Mouse (Mus musculus): ENCODE data around the gene Gm20388. TPM values are rescaled to one million over a fixed set of nuclear protein-coding genes. Genes with fewer than 3 reads are reported as not detected.

Gene Gm20388
- total RNA-seq, 1 experiment from 2014 or later, result 10.0 TPM

DNA sequence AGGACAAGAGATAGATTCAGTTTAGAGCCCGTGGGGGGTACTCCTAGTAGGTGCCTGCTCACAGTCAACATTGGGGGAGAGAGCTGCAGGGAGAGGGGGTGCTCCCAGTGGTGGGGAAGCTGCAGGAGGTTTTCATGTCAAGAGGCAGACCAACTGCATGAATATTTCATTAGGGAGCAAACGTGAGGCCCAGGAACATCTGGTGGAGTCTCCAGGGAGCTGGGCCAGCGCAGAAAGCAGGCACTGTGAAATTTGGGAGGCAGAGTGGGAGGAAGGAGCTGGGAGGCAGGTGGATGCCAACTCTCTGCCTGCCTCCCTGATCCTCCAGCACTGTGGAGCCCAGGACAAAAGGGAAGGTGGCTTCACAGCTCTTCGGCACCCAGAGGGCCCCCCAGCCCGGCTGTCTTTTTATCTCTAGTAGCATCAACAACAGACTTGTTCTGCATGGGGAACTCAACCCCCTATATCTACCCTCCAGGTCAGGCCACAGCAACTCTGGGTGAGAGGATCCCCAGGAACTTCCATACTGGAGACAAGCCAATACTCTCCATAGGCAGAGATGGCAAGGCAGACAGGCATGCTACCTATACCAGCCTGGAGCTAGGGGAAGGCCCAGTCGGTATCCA lies 2838.8 kb downstream of the Gm20388 start:
- ATAC-seq (replicated peaks; ENCODE audit: insufficient number of reproducible peaks, low FRiP score, low TSS enrichment, poor library complexity, severe bottlenecking), result no peak

- no peak for ATAC-seq (replicated peaks; ENCODE audit: insufficient number of reproducible peaks, low FRiP score, low TSS enrichment, poor library complexity, severe bottlenecking)
Observed at GRCm38 (mm10) chr8:122751342-122751741, 2840.7 kb downstream of the Gm20388 start.

- ATAC-seq (replicated peaks; ENCODE audit: insufficient number of reproducible peaks, low FRiP score, low TSS enrichment, poor library complexity, severe bottlenecking), result no peak
Observed at GRCm38 (mm10) chr8:122752111-122752721, 2841.6 kb downstream of the Gm20388 start.

GRCm38 (mm10) chr8:122758597-122758996 lies 2848.0 kb downstream of the Gm20388 start:
- ATAC-seq (replicated peaks; ENCODE audit: insufficient number of reproducible peaks, low FRiP score, low TSS enrichment, poor library complexity, severe bottlenecking), result no peak

DNA sequence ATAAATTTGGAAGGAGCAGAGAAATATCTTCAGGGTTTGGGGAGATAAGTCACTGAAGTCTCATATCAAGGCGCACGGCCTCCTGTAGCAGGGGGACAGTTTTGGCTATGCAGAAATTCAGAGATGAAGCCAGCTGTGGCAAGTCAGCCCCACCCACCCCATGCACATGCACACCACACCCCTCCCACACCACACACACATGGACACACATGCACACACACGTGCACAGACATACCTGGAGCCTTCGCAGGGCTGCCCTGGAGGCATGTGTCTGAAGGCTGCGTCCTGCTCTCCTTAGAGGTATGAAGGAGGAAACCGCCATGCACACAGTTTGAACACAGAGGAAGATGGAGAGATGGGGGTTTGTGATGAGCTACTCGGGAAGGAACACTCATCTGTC lies 2849.5 kb downstream of the Gm20388 start:
- no peak for ATAC-seq (replicated peaks; ENCODE audit: insufficient number of reproducible peaks, low FRiP score, low TSS enrichment, poor library complexity, severe bottlenecking)

- ATAC-seq (replicated peaks; ENCODE audit: insufficient number of reproducible peaks, low FRiP score, low TSS enrichment, poor library complexity, severe bottlenecking), result no peak
Observed at GRCm38 (mm10) chr8:122761109-122761508, 2850.5 kb downstream of the Gm20388 start.

- peak; percentile 72 for ATAC-seq (replicated peaks; ENCODE audit: insufficient number of reproducible peaks, low FRiP score, low TSS enrichment, poor library complexity, severe bottlenecking)
Observed at GRCm38 (mm10) chr8:122762731-122763266, 2852.2 kb downstream of the Gm20388 start.

DNA sequence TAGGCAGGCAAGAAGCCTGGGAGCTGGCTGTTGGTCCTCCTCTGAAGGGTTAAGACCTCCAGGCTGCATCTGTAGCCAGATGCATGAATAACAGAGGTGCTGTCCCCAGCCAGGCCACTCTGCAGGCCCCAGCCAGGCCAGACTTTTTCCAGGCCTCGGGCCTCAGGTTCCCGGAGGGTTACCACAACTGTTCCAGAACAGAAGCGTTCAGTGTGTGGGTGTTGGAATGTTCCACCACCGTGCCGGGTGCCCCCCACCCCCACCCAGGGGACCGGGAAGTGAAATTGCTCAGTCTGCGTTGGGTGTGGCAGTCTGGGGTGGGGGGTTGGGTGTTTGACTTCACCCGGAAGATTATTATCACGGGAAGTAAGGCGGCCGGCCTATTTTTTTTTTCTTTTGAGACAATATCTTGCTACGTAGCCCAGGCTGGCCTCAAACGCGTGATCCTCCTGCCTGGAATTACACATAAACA lies 2852.7 kb downstream of the Gm20388 start:
- peak; percentile 38; the same call in 1 of the 2 replicates for ATAC-seq (replicated peaks; ENCODE audit: insufficient number of reproducible peaks, low FRiP score, low TSS enrichment, poor library complexity, severe bottlenecking)

- ATAC-seq (replicated peaks; ENCODE audit: insufficient number of reproducible peaks, low FRiP score, low TSS enrichment, poor library complexity, severe bottlenecking), result no peak
Observed at GRCm38 (mm10) chr8:122764790-122765474, 2854.3 kb downstream of the Gm20388 start.

DNA sequence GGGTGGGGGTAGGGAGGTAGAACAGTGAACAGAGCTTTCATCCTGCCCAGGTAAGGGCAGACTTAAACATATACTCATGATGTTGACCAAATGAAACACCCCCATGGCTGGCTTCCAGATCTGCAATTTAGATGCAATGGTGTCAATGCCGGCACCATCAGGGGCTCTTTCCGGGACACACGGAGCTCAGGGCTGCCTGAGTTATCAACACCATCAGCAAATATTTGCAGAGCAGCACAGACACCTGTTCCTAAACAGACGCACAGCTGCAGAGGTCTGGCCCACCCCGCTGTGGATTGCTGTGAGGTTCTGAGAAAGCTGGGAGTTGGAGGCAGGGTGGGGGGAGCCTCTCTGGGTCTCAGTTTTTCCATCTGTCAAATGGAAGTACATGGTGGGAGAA lies 2855.5 kb downstream of the Gm20388 start:
- no peak for ATAC-seq (replicated peaks; ENCODE audit: insufficient number of reproducible peaks, low FRiP score, low TSS enrichment, poor library complexity, severe bottlenecking)

DNA sequence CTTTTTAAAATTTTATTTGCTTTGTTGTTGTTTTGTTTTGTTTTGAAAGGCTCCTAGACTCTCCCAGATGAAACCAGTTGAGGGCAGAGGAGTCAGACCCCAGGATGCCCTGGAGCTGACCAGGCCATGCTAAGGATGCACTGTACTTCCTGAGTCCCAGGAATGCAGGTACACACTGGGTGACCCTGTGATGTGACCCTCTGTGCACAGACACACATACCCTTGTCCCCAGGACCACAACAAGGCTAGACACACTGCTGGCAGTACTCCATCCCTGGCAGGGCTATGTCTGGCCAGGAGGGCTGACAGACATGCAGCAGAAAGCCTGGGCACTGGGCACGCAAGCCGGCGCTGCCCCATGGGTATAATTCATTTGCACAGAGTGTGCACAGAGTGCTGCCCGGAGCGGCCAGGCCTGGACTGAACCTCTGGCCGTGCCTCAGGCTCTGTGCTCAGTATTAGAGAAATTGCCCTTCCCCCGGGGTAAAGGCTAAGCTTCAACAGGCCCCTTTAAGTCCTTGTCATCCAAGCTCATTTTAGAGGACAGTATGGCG lies 2856.1 kb downstream of the Gm20388 start:
- ATAC-seq (replicated peaks; ENCODE audit: insufficient number of reproducible peaks, low FRiP score, low TSS enrichment, poor library complexity, severe bottlenecking), result no peak

DNA sequence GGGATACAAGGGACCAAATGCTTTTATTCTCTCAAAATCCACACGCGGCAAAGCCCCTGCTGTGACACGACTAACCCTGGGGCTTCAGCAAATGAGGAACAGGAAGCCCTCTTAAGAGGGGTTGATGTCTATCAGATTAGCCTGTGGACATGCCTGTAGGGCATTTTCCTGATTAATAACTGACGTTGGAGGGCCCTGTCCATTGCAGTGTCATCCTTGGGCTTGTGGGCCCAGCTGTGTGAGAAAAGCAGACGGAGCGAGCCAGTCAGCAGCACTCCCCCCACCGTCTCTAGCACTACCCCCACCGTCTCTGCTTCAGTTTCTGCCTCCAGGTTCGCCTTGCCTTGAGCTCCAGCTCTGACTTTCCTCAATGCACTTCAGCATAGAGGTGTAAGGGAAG lies 2856.6 kb downstream of the Gm20388 start:
- no peak for ATAC-seq (replicated peaks; ENCODE audit: insufficient number of reproducible peaks, low FRiP score, low TSS enrichment, poor library complexity, severe bottlenecking)

GRCm38 (mm10) chr8:122769251-122770058 lies 2858.8 kb downstream of the Gm20388 start:
- no peak for ATAC-seq (replicated peaks; ENCODE audit: insufficient number of reproducible peaks, low FRiP score, low TSS enrichment, poor library complexity, severe bottlenecking)

DNA sequence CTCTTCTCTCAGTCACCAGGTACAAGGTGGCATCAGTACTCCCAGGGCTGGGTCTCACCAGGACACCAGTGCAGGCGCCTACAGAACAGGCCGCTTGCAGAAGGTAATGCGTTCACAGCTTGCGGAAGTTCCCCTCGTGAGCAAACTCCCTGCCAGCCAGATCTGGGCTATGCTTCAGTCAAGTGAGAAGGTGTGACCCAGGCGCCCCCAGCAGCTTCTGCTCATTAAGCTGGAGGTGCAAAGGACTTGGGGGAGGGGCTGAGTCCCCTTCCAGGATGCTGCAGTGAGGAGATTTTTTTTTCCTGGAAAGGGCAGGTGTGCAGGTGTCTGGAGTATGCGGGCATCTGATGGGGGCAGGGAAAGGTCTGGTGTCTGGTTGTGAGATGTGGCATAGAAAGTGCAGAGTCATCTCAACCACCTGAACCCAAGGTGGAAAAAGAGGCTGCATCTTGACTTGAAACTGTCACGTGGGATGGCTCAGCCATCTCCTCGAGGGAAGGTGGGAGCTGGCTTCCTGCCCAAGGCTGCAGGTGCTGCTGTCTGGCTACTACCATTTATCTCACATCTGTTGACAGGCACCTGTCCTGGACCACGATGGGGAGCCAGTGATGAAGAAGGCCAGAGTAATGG lies 2861.9 kb downstream of the Gm20388 start:
- no peak for ATAC-seq (replicated peaks; ENCODE audit: insufficient number of reproducible peaks, low FRiP score, low TSS enrichment, poor library complexity, severe bottlenecking)

DNA sequence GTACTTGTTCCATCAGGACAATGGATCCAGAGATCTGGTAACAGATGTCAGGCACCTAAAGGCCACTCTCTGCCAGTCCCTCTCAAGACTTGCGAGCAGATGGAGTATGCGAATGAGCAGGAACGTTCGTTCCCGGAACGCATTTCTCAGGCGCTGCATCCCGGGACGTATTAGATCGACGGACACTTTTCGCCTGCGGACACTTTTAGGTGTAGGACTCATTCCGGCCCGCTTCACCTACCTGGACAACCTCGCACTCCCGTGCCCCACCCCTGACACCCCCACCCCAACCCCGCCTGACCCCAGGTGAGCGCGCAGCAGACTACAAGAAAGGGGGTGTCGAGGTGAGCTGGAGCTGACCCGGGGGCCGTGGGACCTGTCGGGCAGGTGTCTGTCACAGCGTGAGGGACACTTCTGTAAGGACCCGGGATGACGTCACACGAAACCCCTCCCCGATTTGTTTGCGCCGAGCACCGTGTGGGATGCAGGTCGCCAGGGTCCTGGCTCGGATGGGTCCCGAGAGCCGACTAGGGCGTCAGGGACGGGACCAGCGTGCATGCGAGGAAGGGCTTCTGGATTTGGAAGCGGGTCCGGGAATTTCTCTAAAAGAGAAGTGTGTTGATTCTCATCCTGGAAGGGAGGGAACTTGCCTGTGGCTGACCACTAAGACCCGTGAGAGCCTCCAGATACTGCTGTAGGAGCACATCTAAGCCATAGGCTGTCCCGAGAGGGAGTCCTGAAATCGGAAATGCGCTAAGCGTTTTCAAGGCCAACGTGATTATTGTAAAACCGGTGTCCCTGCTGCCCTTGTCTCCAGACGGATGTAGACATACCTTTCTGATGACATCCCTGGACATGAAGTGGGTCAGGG lies 2864.9 kb downstream of the Gm20388 start, which contains the start of gene Acsf3:
TSS of gene Acsf3 (plus strand) at position 202 of the 871 bp plus-strand sequence.
- ATAC-seq (replicated peaks; ENCODE audit: insufficient number of reproducible peaks, low FRiP score, low TSS enrichment, poor library complexity, severe bottlenecking), result peak; percentile 74

DNA sequence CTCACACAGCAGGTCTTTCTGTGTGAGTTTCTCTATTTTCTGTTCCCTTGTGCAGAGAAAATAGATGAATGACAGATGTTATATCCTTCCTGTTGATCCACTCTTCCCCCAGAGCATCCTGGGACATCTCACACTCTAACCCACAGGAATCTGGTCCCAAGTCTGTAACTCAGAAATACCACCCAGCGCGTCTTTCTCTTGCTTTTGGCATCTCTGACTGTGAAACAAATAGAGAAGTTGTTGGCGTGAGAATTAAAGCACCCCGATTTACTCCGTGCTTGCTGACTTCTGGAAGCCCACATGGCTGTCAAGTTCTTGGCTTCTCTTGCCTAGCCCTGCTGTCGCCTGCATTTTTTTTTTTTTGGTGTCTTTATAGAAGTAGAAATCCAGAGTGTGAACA lies 2867.1 kb downstream of the Gm20388 start:
- ATAC-seq (replicated peaks; ENCODE audit: insufficient number of reproducible peaks, low FRiP score, low TSS enrichment, poor library complexity, severe bottlenecking), result no peak

DNA sequence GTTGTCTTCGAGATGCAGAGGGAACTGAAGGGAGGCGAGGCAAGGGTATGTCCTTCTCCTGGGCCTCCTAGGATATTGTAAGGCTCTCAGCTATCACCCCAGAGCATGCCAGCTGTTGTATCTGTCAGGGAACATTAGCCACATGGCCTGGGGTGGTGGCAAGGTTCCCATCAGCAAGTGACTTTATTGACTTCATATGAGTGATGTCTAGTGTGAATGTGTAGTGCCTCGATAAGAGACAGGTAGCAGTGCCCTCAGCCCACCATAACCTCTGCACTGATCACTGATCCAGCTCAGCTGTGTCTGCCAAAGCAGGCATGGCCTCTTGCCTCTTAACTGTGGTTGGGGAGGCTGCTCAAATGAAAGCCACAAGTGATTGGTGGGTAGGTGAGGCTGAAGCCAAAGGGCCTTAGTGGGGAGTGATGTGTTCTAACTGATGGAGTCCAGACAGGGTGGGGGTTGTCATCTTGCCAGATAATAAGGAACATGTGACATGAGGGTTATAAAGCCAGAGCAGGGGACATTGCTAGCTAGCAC lies 2868.1 kb downstream of the Gm20388 start:
- ATAC-seq (replicated peaks; ENCODE audit: insufficient number of reproducible peaks, low FRiP score, low TSS enrichment, poor library complexity, severe bottlenecking), result no peak

Measured in monocyte, adult 5-6 weeks (primary cell).